Mouse (Mus musculus) C2C12 (cell line): Measurements from ENCODE around the gene Gm20388.

ENCODE experiments used
- CEBPB ChIP-seq: IDR thresholded peaks from one replicate; pipeline ENCODE4 v1.6.1; 2011; ENCODE audit warnings: low read depth, mild to moderate bottlenecking, control low read depth, moderate library complexity
- CTCF ChIP-seq: IDR thresholded peaks from one replicate; pipeline ENCODE4 v1.5.1; 2011; ENCODE audit not compliant: control insufficient read depth, insufficient read depth, insufficient read length
- FOSL1 ChIP-seq: IDR thresholded peaks from one replicate; pipeline ENCODE4 v1.8.0; 2011; ENCODE audit warnings: mild to moderate bottlenecking, low read length; ENCODE audit not compliant: poor library complexity, insufficient read depth, severe bottlenecking
- MAX ChIP-seq: IDR thresholded peaks from one replicate; pipeline ENCODE4 v1.6.1; 2011; ENCODE audit warnings: mild to moderate bottlenecking, control low read depth
- MYOD1 ChIP-seq: IDR thresholded peaks from one replicate; pipeline ENCODE4 v1.6.1; 2011; ENCODE audit warnings: low read depth; ENCODE audit not compliant: control insufficient read depth, insufficient read length
- MYOG ChIP-seq: IDR thresholded peaks from one replicate; pipeline ENCODE4 v1.6.1; 2011; ENCODE audit not compliant: control insufficient read depth, insufficient read length; ENCODE audit errors: extremely low read depth
- USF1 ChIP-seq: IDR thresholded peaks from one replicate; pipeline ENCODE4 v1.6.1; 2011; ENCODE audit warnings: low read depth, mild to moderate bottlenecking, control low read depth, moderate library complexity

DNA sequence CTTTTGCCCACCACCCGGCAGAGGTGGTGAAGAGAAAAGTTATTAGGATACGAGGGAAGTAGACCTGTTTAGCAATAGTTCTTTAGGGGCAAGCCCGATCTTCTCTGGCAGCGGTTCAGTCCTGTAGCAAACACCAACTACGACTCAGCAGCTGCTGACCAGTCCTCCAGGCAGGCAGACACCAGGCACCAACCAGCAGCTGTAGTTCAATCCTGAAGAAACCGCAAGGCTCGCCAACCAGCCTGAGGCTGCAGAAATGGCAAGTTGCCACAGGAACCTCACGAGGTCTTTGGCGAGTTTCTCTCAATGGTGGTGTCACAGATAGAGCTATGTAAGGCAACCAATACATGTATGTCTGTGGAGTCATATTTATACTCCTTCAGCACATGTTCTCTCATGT lies 3202.3 kb downstream of the Gm20388 start:
- TF ChIP-seq CTCF (no peak), USF1 (no peak), MYOG (no peak), MYOD1 (peak; percentile 24), CEBPB (no peak), MAX (no peak), FOSL1 (no peak)
